Mouse (Mus musculus) lung, postnatal 4 days (tissue): ENCODE data around the gene Ino80b.

Experiments used
- DNase-seq, 2 experiments: peaks; one replicate each; pipeline ENCODE4 v3.0.0; 2021

The Ino80b gene

DNA sequence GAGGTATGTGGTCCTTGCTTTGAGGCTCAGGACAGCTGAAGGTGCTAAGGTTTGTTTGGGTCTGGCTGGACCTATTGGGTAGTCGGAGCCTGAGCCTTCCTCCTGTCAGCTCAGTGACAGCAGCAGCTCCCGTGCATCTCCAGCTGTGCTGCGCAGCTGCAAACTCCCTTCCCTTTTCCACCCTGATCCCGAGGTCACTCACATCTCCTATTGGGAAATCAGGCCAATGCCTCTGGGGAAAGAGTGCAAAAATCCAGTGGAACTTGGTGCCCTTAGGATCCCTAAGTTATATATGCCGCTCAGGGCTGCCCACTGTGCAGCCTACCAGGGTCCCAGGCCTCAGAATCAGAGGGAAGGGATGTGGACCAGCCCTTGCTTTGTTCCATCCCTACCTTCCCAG is 41.7 kb downstream of the Ino80b start:
- DNase-seq = no peak

DNA sequence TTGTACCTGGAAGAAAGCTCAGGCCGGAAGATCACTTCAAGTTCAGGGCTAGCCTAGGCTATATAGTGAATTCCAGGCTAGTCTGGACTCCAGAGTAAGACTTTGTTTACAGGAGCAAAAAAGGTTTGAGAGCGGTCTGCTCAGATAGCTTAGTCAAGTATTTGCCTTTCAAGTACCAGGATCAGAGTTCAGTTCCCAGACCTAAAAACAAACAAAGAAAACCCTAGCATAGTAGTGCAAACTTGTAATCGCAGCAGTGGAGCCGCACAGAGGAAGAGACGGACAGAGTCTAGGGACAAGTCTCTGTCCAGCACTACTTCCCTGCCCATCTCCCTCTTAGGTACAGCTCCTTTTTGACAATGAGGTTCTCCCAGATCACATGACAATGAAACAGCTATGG is 45.0 kb downstream of the Ino80b start:
- DNase-seq = no peak

DNA sequence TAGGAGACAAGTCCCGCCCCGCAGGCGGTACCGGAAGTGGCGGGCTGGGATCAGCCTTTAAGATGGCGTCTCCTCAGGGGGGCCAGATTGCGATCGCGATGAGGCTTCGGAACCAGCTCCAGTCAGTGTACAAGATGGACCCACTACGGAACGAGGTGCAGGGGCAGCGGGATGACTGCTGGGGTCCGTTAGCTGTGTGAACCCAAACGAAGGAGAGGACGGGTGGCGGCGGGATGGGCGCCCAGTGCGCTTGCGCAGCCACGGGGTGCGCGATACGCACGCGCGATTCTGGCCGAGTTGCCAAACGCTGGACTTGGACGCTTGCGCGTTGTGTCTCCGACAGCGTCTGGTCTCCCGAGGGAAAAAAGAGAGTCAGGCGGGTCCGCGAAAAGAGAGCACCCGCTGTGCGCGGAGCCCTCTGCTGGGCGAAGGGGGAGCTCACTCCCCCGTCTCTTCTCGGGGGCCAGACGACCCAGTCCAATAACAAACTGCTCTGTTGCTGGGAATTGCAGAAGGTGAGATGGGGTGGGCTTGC is 46.8 kb downstream of the Ino80b start:
- peak; percentile 98 to 99 for DNase-seq

DNA sequence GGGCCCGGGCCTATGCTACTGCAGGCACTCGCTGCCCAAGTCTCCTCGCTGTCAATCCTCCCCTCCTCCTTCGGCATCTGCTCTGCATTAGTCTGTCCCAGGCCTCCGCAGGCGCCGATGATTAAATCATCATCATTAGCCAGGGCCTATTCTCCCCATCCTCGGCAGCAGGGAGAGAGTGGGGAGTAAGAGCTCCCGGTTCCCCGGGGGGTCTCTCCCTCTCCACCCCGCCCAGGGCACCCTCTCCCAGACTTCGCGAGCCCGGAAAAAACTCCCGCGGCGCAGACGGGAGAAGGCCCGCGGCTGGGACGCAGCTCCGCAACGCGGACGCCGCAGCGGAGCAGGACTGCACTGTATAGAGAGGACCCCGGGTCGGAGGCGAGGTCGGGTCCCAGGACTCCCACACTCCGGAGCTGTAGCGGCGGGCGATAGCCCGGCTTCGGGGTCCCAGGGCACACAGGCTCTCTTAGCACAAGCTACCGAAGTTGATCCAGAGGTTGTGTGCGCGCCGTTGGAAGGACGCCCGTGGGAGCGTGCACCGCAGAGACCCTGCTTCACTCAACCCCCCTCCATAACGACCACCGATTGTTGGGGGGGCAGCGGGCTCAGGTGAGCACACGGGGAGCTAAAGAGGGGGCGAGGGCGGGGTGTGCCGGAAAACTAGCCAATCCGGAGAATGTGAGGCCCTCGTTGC is 47.5 kb downstream of the Ino80b start, which contains the start of gene Pcgf1:
Gene Pcgf1 (plus strand): TSS at position 240 of the 694 bp plus-strand sequence.
- no peak for DNase-seq

DNA sequence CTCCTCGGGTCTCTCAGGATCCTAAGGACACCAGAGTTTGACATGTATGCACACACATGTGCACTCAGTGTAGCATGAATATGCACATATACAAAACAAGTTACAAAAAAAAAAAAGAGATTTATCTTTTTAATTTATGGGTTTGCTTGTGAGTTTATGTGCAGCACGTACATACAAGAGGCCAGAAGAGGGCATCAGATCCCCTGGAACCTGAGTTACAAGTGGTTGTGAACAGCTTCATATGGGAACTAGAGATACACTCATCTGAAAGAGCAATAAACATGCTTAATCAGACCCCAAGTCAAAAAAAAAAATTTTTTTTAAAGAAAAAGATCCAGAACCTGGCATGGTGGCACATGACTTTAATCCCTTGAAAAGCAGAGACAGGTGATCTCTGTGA is 50.3 kb downstream of the Ino80b start:
- DNase-seq = no peak
